Mouse (Mus musculus) liver, adult 2 months (tissue): Measurements from ENCODE around the gene Ube2dnl2. TPM values are rescaled to one million over a fixed set of nuclear protein-coding genes. Genes with fewer than 3 reads are reported as not detected.

ENCODE experiments used
- DNase-seq: peaks from one replicate; pipeline ENCODE4 v3.0.0-alpha.2; 2011; ENCODE audit warnings: low read depth, low spot score; ENCODE audit errors: extremely low read depth
- H3K27ac ChIP-seq: fragments of 200-500 bp; replicated peaks from 2 replicates; pipeline ENCODE4 v1.5.1; 2012; ENCODE audit warnings: low read depth, mild to moderate bottlenecking, control low read depth, inconsistent platforms, low read length; ENCODE audit not compliant: insufficient read depth
- H3K27me3 ChIP-seq: fragments of 200-500 bp; 2 replicates; pipeline ENCODE4 v1.6.1; 2012; ENCODE audit warnings: mild to moderate bottlenecking, moderate library complexity, low read length, inconsistent platforms; ENCODE audit not compliant: control insufficient read depth, insufficient read depth
- H3K36me3 ChIP-seq: fragments of 200-500 bp; 2 replicates; pipeline ENCODE4 v1.6.1; 2012; ENCODE audit warnings: low read length, inconsistent platforms; ENCODE audit not compliant: control insufficient read depth, insufficient read depth
- H3K4me1 ChIP-seq: fragments of 200-500 bp; 2 replicates; pipeline ENCODE4 v1.6.1; 2011; ENCODE audit warnings: low read length; ENCODE audit not compliant: control insufficient read depth, insufficient read depth
- H3K4me3 ChIP-seq: fragments of 200-500 bp; 2 replicates; pipeline ENCODE4 v1.5.1; 2011; ENCODE audit warnings: low read depth, mild to moderate bottlenecking, control low read depth, low read length, moderate library complexity; ENCODE audit not compliant: insufficient read depth
- H3K79me2 ChIP-seq: fragments of 200-500 bp; 2 replicates; pipeline ENCODE4 v1.6.1; 2012; ENCODE audit warnings: inconsistent platforms, mild to moderate bottlenecking, low read length, moderate library complexity; ENCODE audit not compliant: control insufficient read depth, insufficient read depth
- H3K9ac ChIP-seq: fragments of 200-500 bp; 2 replicates; pipeline ENCODE4 v1.6.1; 2012; ENCODE audit warnings: low read depth, mild to moderate bottlenecking, control low read depth, inconsistent platforms, low read length
- CTCF ChIP-seq: fragments of 200-500 bp; IDR thresholded peaks from 2 replicates; pipeline ENCODE4 v1.5.1; 2011; ENCODE audit warnings: low read depth, low read length, control low read depth
- POLR2A ChIP-seq: fragments of 200-500 bp; IDR thresholded peaks from 2 replicates; pipeline ENCODE4 v1.6.1; 2011; ENCODE audit warnings: low read length, control low read depth; ENCODE audit not compliant: insufficient read depth; ENCODE audit errors: extremely low read depth
- WGBS: fragments of 180-500 bp; shearing (Covaris S2); methylation state at CpG from one replicate; pipeline ENCODE4 v1.1.7; 2018; 5-methylcytosine and 5-hydroxymethylcytosine counted together
- polyA plus RNA-seq: library from polyadenylated mRNA; depleted of rRNA; stranded (reverse); fragments of >200 nt; gene quantifications from 2 replicates; pipeline ENCODE4 v1.2.3, GENCODE M21; 2012; rRNA removed
- total RNA-seq: library from RNA; depleted of rRNA; stranded (reverse); fragments of >200 nt; gene quantifications from 2 replicates; pipeline ENCODE4 v1.2.3, GENCODE M21; 2014; rRNA removed

Gene Ube2dnl2
- total RNA-seq (not detected in 2 replicates), polyA plus RNA-seq (not detected in 2 replicates)

GRCm38 (mm10) chrX:114907282-114907681 lies at the start of gene Ube2dnl2:
Gene Ube2dnl2 (plus strand): TSS chrX:114907582.
- no peak for DNase-seq
- 64% methylated on average over 1 of the region's 1 CpGs for WGBS
- Histone ChIP-seq H3K36me3 (no peaks in the 10 kb centered on the region), H3K27ac (no peak within 1 kb of the TSS), H3K9ac (no peak within 1 kb of the TSS), H3K4me1 (no peaks in the 10 kb centered on the region), H3K4me3 (no peak within 1 kb of the TSS), H3K27me3 (no peaks in the 10 kb centered on the region), H3K79me2 (no peaks in the 10 kb centered on the region)
- TF ChIP-seq CTCF = no peak
- TF ChIP-seq POLR2A = no peak

DNA sequence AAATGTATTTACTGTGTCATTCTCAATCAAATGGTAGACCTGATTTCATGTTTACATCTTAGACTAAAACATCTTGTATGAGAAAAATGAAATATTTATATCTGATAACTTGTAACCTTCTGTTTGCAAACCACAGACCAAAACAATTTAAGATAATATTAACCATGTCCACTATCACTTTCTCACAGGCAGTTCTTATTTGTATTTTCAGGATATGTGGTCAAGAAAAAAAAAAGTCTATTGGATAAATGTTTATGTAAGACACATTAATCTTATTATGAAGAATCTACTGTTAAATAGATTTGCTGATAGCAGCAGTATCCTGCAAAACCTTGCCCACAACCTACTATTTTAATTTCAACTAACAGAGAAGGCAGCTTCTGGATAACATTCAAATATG lies 11.9 kb upstream of the Ube2dnl2 start:
- no peak overlapping the region for H3K27ac ChIP-seq
- TF ChIP-seq POLR2A (no peak), CTCF (no peak)
- H3K4me3 ChIP-seq = no peak overlapping the region
- H3K79me2 ChIP-seq = no peaks in the 10 kb centered on the region
- no peaks in the 10 kb centered on the region for H3K4me1 ChIP-seq
- no peak overlapping the region for H3K9ac ChIP-seq
- no peaks in the 10 kb centered on the region for H3K36me3 ChIP-seq
- no peak for DNase-seq
- no peaks in the 10 kb centered on the region for H3K27me3 ChIP-seq

- no peak for DNase-seq
- Histone ChIP-seq H3K27me3 (no peaks in the 10 kb centered on the region), H3K36me3 (no peaks in the 10 kb centered on the region), H3K9ac (no peak overlapping the region), H3K4me1 (no peaks in the 10 kb centered on the region), H3K79me2 (no peaks in the 10 kb centered on the region), H3K27ac (no peak overlapping the region), H3K4me3 (no peak overlapping the region)
- WGBS = 87% methylated on average over 3 of the region's 3 CpGs
- TF ChIP-seq CTCF (no peak), POLR2A (no peak)
These were observed 9.9 kb upstream of the Ube2dnl2 start for GRCm38 (mm10) chrX:114897506-114897905.

DNA sequence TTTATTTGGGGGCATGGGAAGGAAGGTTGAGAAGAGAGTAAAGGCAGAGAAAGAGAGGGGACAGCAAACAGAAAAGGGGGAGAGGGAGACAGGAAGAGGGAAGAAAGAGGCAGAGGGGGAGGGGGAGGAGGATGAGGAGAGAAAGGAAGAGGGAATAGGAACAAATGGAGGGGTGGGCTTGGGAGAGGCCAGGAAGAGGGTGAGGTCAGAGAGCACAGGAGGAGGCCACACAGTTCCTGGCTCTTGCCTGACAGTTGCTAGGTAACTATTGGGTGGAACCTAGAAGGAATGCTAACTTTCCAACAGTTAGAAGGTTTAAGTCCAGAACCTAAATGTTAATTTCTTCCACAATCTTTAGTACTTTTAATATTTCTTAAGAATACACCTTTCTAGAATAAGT lies 4.0 kb upstream of the Ube2dnl2 start:
- H3K27me3 ChIP-seq = no peaks in the 10 kb centered on the region
- no peaks in the 10 kb centered on the region for H3K36me3 ChIP-seq
- TF ChIP-seq POLR2A (no peak), CTCF (no peak)

DNA sequence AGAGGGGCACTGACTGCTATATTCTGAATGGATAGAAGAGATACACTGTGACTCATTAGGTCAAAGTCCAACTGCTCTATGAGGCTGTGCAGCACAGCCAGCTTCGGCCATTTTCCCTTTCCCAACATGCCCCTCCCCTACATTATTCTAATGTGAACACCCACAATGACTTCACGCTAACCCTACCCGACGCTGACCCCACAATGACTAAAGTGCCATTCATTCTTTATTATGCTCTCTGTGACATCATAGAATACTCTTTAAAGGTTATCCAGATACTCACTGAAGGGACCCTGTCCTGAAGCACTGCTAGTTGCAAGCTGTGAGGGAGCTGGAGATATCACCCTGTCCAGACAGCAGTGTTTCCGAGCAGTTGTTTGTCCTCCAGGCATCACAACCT lies 2.7 kb upstream of the Ube2dnl2 start, which contains the start of gene Ube2dnl1:
Gene Ube2dnl1 (plus strand): TSS at position 301 of the 400 bp plus-strand sequence.
- H3K4me3 ChIP-seq = no peak within 1 kb of the TSS
- H3K27ac ChIP-seq = no peak within 1 kb of the TSS
- 74% methylated on average over 5 of the region's 5 CpGs for WGBS
- no peak for TF ChIP-seq POLR2A
- no peak for TF ChIP-seq CTCF
- no peaks in the 10 kb centered on the region for H3K79me2 ChIP-seq
- H3K9ac ChIP-seq = no peak within 1 kb of the TSS
- H3K4me1 ChIP-seq = no peaks in the 10 kb centered on the region
- H3K27me3 ChIP-seq = no peaks in the 10 kb centered on the region
- H3K36me3 ChIP-seq = no peaks in the 10 kb centered on the region
- DNase-seq = no peak

More for the DNA sequence above, 4.0 kb upstream of the Ube2dnl2 start:
- H3K79me2 ChIP-seq = no peaks in the 10 kb centered on the region
- H3K27ac ChIP-seq = no peak overlapping the region
- DNase-seq = no peak
- H3K9ac ChIP-seq = no peak overlapping the region
- no peak overlapping the region for H3K4me3 ChIP-seq
- H3K4me1 ChIP-seq = no peaks in the 10 kb centered on the region

GRCm38 (mm10) chrX:114955066-114955465 lies 47.7 kb downstream of the Ube2dnl2 start:
- no peaks in the 10 kb centered on the region for H3K27me3 ChIP-seq
- H3K9ac ChIP-seq = no peak overlapping the region
- no peak overlapping the region for H3K4me3 ChIP-seq
- no peaks in the 10 kb centered on the region for H3K4me1 ChIP-seq
- no peaks in the 10 kb centered on the region for H3K79me2 ChIP-seq
- TF ChIP-seq CTCF (no peak), POLR2A (no peak)
- H3K36me3 ChIP-seq = no peaks in the 10 kb centered on the region
- H3K27ac ChIP-seq = no peak overlapping the region
- no peak for DNase-seq
- WGBS = 15% methylated on average over 1 of the region's 1 CpGs

Other genes starting within 250 kb of the Ube2dnl2 start
- gene Ube2dnl1, start 2.6 kb upstream of the Ube2dnl2 start, total RNA-seq = not detected in 2 replicates
- not detected in 2 replicates for gene Ube2dnl1, start 2.6 kb upstream of the Ube2dnl2 start, polyA plus RNA-seq